Mouse (Mus musculus) megakaryocyte, embryonic 14.5 days (primary cell): Measurements from ENCODE around the gene Ncoa1.

Experiments
- FLI1 ChIP-seq: IDR thresholded peaks from 2 replicates; pipeline ENCODE4 v1.6.1; 2012; ENCODE audit warnings: low read length, inconsistent platforms, mixed read lengths
- GATA1 ChIP-seq: IDR thresholded peaks from 3 replicates; pipeline ENCODE4 v1.6.1; 2012; ENCODE audit warnings: mixed read lengths, low read length, inconsistent platforms, borderline replicate concordance

- TF ChIP-seq GATA1 = no peak
- no peak for TF ChIP-seq FLI1
Observed at GRCm38 (mm10) chr12:4376475-4376874, 100.5 kb downstream of the Ncoa1 start.
